Mouse (Mus musculus) heart, embryonic 12.5 days (tissue): ENCODE results near the gene Gja1. TPM values are rescaled to one million over a fixed set of nuclear protein-coding genes. Genes with fewer than 3 reads are reported as not detected.

Experiments used
- polyA plus RNA-seq: library from polyadenylated mRNA; unstranded; fragments of >200 nt; fragmentation: Nextera tagmentation; extraction: Ambion mirVana; gene quantifications from 2 replicates; pipeline ENCODE4 v1.2.1, GENCODE M21; 2016

Gja1 gene
- polyA plus RNA-seq, 1 experiment from 2014 or later = 334 TPM

Other genes starting within 250 kb of the Gja1 start
- gene Tbc1d32, start 148.6 kb upstream of the Gja1 start, polyA plus RNA-seq = 2.7 TPM in 2 replicates